Mouse (Mus musculus) forebrain, embryonic 11.5 days (tissue): ENCODE measurements at regions not wholly inside any gene's neighbourhood (a gene's known extent, or its start where the extent isn't known, plus 50 kb on each side); places are given as distances from the start of the nearest gene placed in this dataset.

Experiments
- ATAC-seq: fragments of 200-750 bp; cut with Nextera tagmentation; replicated peaks from 2 replicates; pipeline ENCODE4 v1.8.0; 2017; ENCODE audit warnings: moderate TSS enrichment; ENCODE audit not compliant: low FRiP score
- DNase-seq: peaks from one replicate; pipeline ENCODE4 v3.0.0-alpha.2; 2017; ENCODE audit warnings: low spot score
- H3K27ac ChIP-seq: fragments of 300-500 bp; sonication (generic); 2 replicates; pipeline ENCODE4 v1.5.1; 2014; ENCODE audit warnings: low read depth, low read length
- H3K27me3 ChIP-seq: fragments of 300-500 bp; sonication (generic); 2 replicates; pipeline ENCODE4 v1.6.1; 2014; ENCODE audit warnings: mild to moderate bottlenecking, low read length, mixed read lengths; ENCODE audit not compliant: control insufficient read depth, insufficient read depth
- H3K36me3 ChIP-seq: fragments of 300-500 bp; sonication (generic); 2 replicates; pipeline ENCODE4 v1.6.1; 2014; ENCODE audit warnings: mild to moderate bottlenecking, low read length, moderate library complexity, mixed read lengths; ENCODE audit not compliant: control insufficient read depth, insufficient read depth
- H3K4me1 ChIP-seq: fragments of 300-500 bp; sonication (generic); replicated peaks from 2 replicates; pipeline ENCODE4 v1.6.1; 2014; ENCODE audit warnings: low read length, mixed read lengths; ENCODE audit not compliant: control insufficient read depth, insufficient read depth
- H3K4me2 ChIP-seq: fragments of 300-500 bp; sonication (generic); 2 replicates; pipeline ENCODE4 v1.6.1; 2014; ENCODE audit warnings: low read depth, mild to moderate bottlenecking, low read length, moderate library complexity, mixed read lengths; ENCODE audit not compliant: severe bottlenecking
- H3K4me3 ChIP-seq: fragments of 300-500 bp; sonication (generic); 2 replicates; pipeline ENCODE4 v1.5.1; 2014; ENCODE audit warnings: low read depth, low read length
- H3K9ac ChIP-seq: fragments of 300-500 bp; sonication (generic); 2 replicates; pipeline ENCODE4 v1.6.1; 2014; ENCODE audit warnings: low read length
- H3K9me3 ChIP-seq: fragments of 300-500 bp; sonication (generic); 2 replicates; pipeline ENCODE4 v1.6.1; 2016; ENCODE audit warnings: low read length, mixed read lengths; ENCODE audit not compliant: control insufficient read depth
- WGBS: fragments of 180-500 bp; shearing (Covaris S2); extraction: QIAGEN DNeasy Blood & Tissue Kit; methylation state at CpG from one replicate; pipeline ENCODE4 v1.1.7; 2014; 5-methylcytosine and 5-hydroxymethylcytosine counted together

DNA sequence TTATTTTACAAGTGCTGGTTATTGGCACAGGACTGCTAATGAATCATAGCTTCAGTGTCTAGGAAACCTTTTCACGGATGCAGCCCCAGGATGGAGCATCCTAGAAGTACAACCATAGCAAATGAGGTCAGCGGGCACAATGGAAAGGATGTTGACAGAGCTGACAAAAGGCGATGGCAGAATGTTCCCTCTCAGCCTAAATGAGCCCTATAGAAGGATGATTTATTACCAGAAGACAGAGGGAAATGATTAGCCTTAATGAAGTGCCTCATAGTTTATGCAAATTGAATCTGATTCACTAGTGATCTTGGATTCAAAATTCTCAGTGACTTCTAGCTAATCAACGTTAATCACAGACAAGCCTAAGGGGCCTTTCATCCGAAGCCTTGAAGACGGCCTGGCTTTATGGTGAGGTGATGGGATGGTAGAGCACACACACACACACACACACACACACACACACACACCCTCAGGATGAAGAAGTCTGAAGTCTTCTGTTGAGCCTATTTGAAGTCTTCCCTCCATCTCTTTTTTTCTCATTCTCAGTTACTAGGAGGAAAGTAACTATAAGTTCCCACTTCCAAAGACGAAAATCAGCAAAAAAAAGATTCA lies 267.4 kb upstream of the Clec14a start:
- peak; percentile 55 for ATAC-seq

DNA sequence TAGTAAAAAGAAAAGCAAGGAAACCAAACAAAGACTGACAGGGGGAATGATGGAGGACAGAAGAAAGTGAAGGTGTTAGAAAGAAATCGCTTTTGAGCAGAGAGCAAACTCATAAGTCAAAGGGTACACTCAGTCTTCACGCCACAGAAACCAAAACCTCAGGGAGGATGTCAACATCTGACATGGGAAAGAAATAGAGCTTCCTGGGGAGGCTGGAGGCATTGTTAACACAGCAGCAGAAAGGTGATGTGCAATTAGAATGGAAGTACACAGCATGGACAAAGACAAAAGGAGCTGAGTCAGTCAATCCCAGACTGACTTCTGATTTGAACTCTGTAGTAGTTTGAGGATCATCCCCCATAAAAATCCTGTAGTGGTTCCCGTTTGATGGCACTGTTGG lies 261.2 kb upstream of the Clec14a start:
- no peak for ATAC-seq
- Histone ChIP-seq H3K9ac (no peak overlapping the region), H3K27ac (no peak overlapping the region), H3K27me3 (no peaks in the 10 kb centered on the region), H3K4me2 (no peak overlapping the region), H3K4me1 (0 out of 2 replicates have a peak, but pooled peaks cover 3% of the 10 kb centered on the region), H3K36me3 (no peaks in the 10 kb centered on the region), H3K4me3 (no peak overlapping the region), H3K9me3 (no peaks in the 10 kb centered on the region)
- DNase-seq, result no peak
- 54% methylated on average over 3 of the region's 3 CpGs for WGBS

More for the DNA sequence above, 267.4 kb upstream of the Clec14a start:
- Histone ChIP-seq H3K4me2 (no peak overlapping the region), H3K27ac (no peak overlapping the region), H3K9ac (no peak overlapping the region), H3K27me3 (no peaks in the 10 kb centered on the region), H3K4me3 (no peak overlapping the region), H3K36me3 (no peaks in the 10 kb centered on the region), H3K4me1 (no peaks in the 10 kb centered on the region), H3K9me3 (no peaks in the 10 kb centered on the region)
- no peak for DNase-seq
- 69% methylated on average over 7 of the region's 7 CpGs for WGBS

DNA sequence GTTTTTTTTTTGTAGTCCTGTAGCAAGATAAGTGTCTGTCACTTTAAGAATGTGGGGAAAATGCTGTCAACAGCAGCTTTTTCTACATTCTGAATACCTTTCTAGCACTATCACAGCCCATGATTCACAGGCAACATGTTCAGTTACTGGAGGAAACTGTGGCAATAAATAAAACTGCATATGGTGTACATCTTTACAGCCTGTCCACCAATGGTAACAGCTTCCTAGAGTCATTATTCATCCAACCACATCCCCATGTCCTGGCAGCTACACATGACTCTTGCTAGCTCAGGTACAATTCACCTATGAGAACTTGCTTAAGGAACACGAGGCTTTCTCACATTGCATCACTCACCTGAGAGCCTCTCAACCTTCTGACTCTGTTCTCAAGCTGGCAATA lies 247.7 kb upstream of the Clec14a start:
- Histone ChIP-seq H3K9me3 (no peaks in the 10 kb centered on the region), H3K27ac (no peak overlapping the region), H3K4me2 (no peak overlapping the region), H3K9ac (no peak overlapping the region), H3K36me3 (no peaks in the 10 kb centered on the region), H3K4me1 (peaks cover 3% of the 10 kb centered on the region; the same call in 1 of the 2 replicates), H3K4me3 (no peak overlapping the region), H3K27me3 (no peaks in the 10 kb centered on the region)
- DNase-seq, result no peak
- ATAC-seq, result no peak
- WGBS, result 72% methylated on average over 1 of the region's 1 CpGs

DNA sequence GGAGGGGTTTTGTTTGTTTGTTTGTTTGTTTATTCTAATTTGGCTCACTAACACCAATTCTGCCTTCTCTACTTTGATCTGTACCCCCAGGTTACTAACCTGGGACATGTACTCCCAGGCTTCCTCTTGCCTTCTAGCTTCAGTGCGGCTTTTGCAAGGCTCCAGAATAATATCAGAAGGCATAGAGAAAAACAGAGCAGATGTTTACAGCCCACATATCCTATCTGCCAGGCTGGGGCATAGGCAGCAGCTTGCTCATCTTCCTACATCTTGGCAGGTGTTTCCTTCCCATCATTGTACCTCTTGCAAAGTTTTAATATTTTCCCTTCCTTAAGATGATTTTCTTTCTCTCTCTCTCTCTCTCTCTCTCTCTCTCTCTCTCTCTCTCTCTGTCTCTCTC lies 244.9 kb upstream of the Clec14a start:
- 90% methylated on average over 1 of the region's 1 CpGs for WGBS
- H3K9ac ChIP-seq, result no peak overlapping the region
- no peaks in the 10 kb centered on the region for H3K27me3 ChIP-seq
- DNase-seq (no peak), ATAC-seq (no peak)
- peaks cover 3% of the 10 kb centered on the region; the same call in 1 of the 2 replicates for H3K4me1 ChIP-seq
- H3K9me3 ChIP-seq, result no peaks in the 10 kb centered on the region
- H3K27ac ChIP-seq, result no peak overlapping the region
- no peaks in the 10 kb centered on the region for H3K36me3 ChIP-seq
- H3K4me2 ChIP-seq, result no peak overlapping the region
- no peak overlapping the region for H3K4me3 ChIP-seq

DNA sequence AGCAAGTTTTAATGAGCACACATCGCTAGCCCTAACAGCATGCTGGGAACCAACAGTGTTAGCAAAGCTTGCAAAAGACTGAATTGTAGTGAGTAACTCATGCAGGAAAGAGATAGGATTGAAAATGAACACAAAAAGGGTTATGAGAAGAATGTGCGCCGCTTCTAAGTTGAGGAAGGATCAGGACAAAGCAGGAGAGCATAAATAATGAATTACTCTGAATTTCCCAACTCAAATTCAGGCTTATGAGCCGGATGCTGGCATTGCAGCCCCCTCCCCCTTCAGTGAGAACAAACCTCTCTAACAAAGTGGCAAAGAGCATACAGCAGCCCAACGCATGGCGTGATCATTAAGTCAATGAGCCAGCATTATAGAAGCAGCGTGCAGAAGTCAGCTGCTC lies 243.6 kb upstream of the Clec14a start:
- ATAC-seq (peak; percentile 89), DNase-seq (peak; percentile 70)
- Histone ChIP-seq H3K27ac (peak overlapping the region; percentile 41; the same call in 1 of the 2 replicates), H3K27me3 (no peaks in the 10 kb centered on the region), H3K4me2 (peak overlapping the region; percentile 24; the same call in 1 of the 2 replicates), H3K4me3 (no peak overlapping the region), H3K4me1 (peaks cover 3% of the 10 kb centered on the region; the same call in 1 of the 2 replicates), H3K9ac (no peak overlapping the region), H3K9me3 (no peaks in the 10 kb centered on the region), H3K36me3 (no peaks in the 10 kb centered on the region)
- WGBS, result 16% methylated on average over 7 of the region's 7 CpGs

DNA sequence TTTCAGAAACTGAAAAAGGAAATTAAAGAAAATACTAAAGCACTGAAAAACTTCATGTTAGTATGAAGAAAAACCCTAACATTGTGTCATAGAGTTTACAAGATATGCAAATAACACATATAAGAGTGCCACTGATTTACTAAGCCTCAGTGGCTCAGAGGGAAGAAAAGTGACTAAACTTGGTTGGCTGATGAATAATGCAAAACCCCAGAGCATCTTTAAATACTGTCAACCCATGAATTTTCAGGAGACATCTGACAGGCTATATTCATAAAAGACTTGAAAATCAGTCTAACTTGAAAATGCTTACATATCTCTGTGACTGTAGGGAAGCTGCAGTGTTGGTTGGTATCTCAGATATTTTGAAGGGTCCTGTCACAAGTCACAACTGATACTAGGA lies 235.2 kb upstream of the Clec14a start:
- H3K4me3 ChIP-seq, result no peak overlapping the region
- H3K27me3 ChIP-seq, result no peaks in the 10 kb centered on the region
- no peak for ATAC-seq
- H3K4me1 ChIP-seq, result no peaks in the 10 kb centered on the region
- H3K4me2 ChIP-seq, result no peak overlapping the region
- H3K27ac ChIP-seq, result no peak overlapping the region
- no peaks in the 10 kb centered on the region for H3K36me3 ChIP-seq
- no peak overlapping the region for H3K9ac ChIP-seq
- H3K9me3 ChIP-seq, result no peaks in the 10 kb centered on the region
- no peak for DNase-seq

DNA sequence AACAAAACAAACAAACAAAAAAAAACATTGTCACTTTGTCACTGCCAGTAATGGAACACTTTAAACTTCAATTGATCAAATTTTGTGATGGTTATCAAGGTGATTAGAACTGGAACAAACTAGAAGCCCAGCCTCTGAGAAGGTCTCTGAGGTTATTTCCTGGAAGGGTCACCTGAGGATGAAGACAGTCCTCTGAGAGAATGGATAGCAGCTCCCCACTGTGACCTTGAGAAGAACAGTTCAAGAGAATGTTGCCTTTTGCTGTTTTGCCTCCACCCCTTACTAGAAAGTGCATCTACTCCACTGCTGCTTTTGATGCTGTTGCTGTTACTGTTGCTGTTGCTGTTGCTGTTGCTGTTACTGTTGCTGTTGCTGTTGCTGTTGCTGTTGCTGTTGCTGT lies 205.1 kb upstream of the Clec14a start:
- H3K4me1 ChIP-seq, result no peaks in the 10 kb centered on the region
- no peaks in the 10 kb centered on the region for H3K36me3 ChIP-seq
- no peaks in the 10 kb centered on the region for H3K27me3 ChIP-seq
- no peak overlapping the region for H3K4me2 ChIP-seq
- no peaks in the 10 kb centered on the region for H3K9me3 ChIP-seq
- no peak for DNase-seq
- H3K27ac ChIP-seq, result no peak overlapping the region
- no peak overlapping the region for H3K4me3 ChIP-seq
- no peak overlapping the region for H3K9ac ChIP-seq
- no peak for ATAC-seq

DNA sequence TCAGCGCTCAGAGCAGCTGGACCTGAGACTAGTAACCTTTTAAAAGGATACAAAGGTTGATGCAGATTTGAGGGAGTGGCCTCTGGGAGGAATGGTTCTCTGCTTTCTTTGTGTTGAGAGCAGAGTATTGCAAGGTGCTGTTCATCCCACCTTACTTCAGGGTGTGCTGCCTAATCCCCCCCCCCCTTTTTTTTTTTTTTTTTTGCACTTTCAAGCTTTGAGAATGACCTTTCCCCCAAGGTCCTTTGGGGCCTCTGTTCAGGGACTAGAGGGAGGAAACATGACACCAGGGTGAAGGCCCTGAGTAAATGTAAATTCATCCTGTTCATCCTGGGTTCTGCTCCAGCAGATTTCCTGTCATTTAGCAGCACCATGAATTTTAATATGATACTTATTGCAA lies 204.4 kb upstream of the Clec14a start:
- Histone ChIP-seq H3K27me3 (no peaks in the 10 kb centered on the region), H3K4me1 (no peaks in the 10 kb centered on the region), H3K9ac (no peak overlapping the region), H3K4me2 (no peak overlapping the region), H3K27ac (no peak overlapping the region), H3K4me3 (no peak overlapping the region), H3K9me3 (no peaks in the 10 kb centered on the region), H3K36me3 (no peaks in the 10 kb centered on the region)
- 41% methylated on average over 1 of the region's 1 CpGs for WGBS
- no peak for DNase-seq
- no peak for ATAC-seq

DNA sequence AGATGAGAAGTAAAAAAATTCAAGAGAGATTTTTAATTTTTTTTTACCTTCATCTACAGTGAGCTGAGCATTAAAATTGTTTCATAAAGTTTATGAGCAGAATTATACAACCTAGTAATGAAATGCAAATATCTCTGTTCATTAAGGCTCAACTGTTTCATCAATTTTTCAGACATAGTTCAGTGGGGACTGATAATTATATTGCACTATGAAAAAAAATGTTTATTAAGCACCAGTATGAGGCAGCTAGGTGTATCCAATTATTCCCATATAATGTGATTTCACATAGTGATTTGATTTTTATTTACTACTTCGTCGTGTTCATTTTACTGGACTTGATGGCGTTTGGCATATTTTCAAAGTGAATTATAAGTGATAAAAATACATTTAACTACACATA lies 191.4 kb upstream of the Clec14a start:
- no peak for ATAC-seq
- Histone ChIP-seq H3K27me3 (no peaks in the 10 kb centered on the region), H3K9me3 (no peaks in the 10 kb centered on the region), H3K27ac (no peak overlapping the region), H3K36me3 (no peaks in the 10 kb centered on the region), H3K4me3 (no peak overlapping the region), H3K9ac (no peak overlapping the region), H3K4me1 (0 out of 2 replicates have a peak, but pooled peaks cover 2% of the 10 kb centered on the region), H3K4me2 (no peak overlapping the region)
- no peak for DNase-seq
- WGBS, result 97% methylated on average over 3 of the region's 3 CpGs
